Mouse (Mus musculus): ENCODE data around the gene Mfrp.

The Mfrp gene

GRCm38 (mm10) chr9:44078955-44079756 lies 22.4 kb upstream of the Mfrp start:
- peak in 1 of 2 experiments; percentile 46 for DNase-seq (ENCODE audit: low spot score in 2 of 2)

GRCm38 (mm10) chr9:44079997-44080780 lies 21.3 kb upstream of the Mfrp start:
- no peak for DNase-seq (ENCODE audit: low spot score in 2 of 2)

- DNase-seq (ENCODE audit: low spot score in 2 of 2) = peak in 1 of 2 experiments; percentile 71
Measured at GRCm38 (mm10) chr9:44080953-44081352, 20.6 kb upstream of the Mfrp start.

GRCm38 (mm10) chr9:44081581-44081980 lies 19.9 kb upstream of the Mfrp start:
- DNase-seq (ENCODE audit: low spot score in 2 of 2) = no peak

- DNase-seq (ENCODE audit: low spot score in 2 of 2) = no peak
Measured at GRCm38 (mm10) chr9:44082266-44082665, 19.3 kb upstream of the Mfrp start.

GRCm38 (mm10) chr9:44083392-44084121 lies 18.0 kb upstream of the Mfrp start:
- DNase-seq (ENCODE audit: low spot score in 2 of 2) = peak; percentile 89 to 91

GRCm38 (mm10) chr9:44084236-44084635 lies 17.3 kb upstream of the Mfrp start:
- DNase-seq (ENCODE audit: low spot score in 2 of 2) = no peak

- peak; percentile 81 to 87 for DNase-seq (ENCODE audit: low spot score in 2 of 2)
Measured at GRCm38 (mm10) chr9:44084659-44085229, 16.8 kb upstream of the Mfrp start.

GRCm38 (mm10) chr9:44085276-44085675 lies 16.3 kb upstream of the Mfrp start:
- DNase-seq (ENCODE audit: low spot score in 2 of 2) = no peak

- DNase-seq (ENCODE audit: low spot score in 2 of 2) = peak in 1 of 2 experiments; percentile 77
Measured at GRCm38 (mm10) chr9:44085741-44086665, 15.5 kb upstream of the Mfrp start.

- DNase-seq (ENCODE audit: low spot score in 2 of 2) = no peak
Measured at GRCm38 (mm10) chr9:44086960-44087359, 14.6 kb upstream of the Mfrp start.

GRCm38 (mm10) chr9:44087761-44088455 lies 13.6 kb upstream of the Mfrp start:
- peak in 1 of 2 experiments; percentile 76 for DNase-seq (ENCODE audit: low spot score in 2 of 2)

- DNase-seq (ENCODE audit: low spot score in 2 of 2) = no peak
Measured at GRCm38 (mm10) chr9:44088877-44089608, 12.5 kb upstream of the Mfrp start.

- DNase-seq (ENCODE audit: low spot score in 2 of 2) = peak in 1 of 2 experiments; percentile 88
Measured at GRCm38 (mm10) chr9:44093612-44094503, 7.7 kb upstream of the Mfrp start.

- DNase-seq (ENCODE audit: low spot score in 2 of 2) = no peak
Measured at GRCm38 (mm10) chr9:44094737-44095136, 6.8 kb upstream of the Mfrp start.

- DNase-seq (ENCODE audit: low spot score in 2 of 2) = no peak
Measured at GRCm38 (mm10) chr9:44095781-44096180, 5.7 kb upstream of the Mfrp start.

GRCm38 (mm10) chr9:44096536-44096935 lies 5.0 kb upstream of the Mfrp start:
- DNase-seq (ENCODE audit: low spot score in 2 of 2) = peak in 1 of 2 experiments; percentile 71

GRCm38 (mm10) chr9:44104881-44105280 lies 3.4 kb downstream of the Mfrp start:
- DNase-seq (ENCODE audit: low spot score in 2 of 2) = no peak

Measured in left cerebral cortex, adult 9 months (tissue).